Mouse (Mus musculus): Measurements from ENCODE around the gene Scarf2.
A peak's percentile ranks its signal among the peaks of the same experiment; 100 is the strongest.

Gene Scarf2

GRCm38 (mm10) chr16:17799584-17799983, 2.5 kb downstream of the Scarf2 start:
- no peak for DNase-seq (ENCODE audit: low read depth)

- DNase-seq (ENCODE audit: low read depth) = no peak
Measured at GRCm38 (mm10) chr16:17801777-17802455, 4.8 kb downstream of the Scarf2 start.

GRCm38 (mm10) chr16:17802456-17802838, 5.4 kb downstream of the Scarf2 start:
- no peak for DNase-seq (ENCODE audit: low read depth)

GRCm38 (mm10) chr16:17802839-17803674, 6.0 kb downstream of the Scarf2 start:
- DNase-seq (ENCODE audit: low read depth) = no peak

- no peak for DNase-seq (ENCODE audit: low read depth)
Measured at GRCm38 (mm10) chr16:17803675-17804448, 6.8 kb downstream of the Scarf2 start.

GRCm38 (mm10) chr16:17804449-17804912, 7.4 kb downstream of the Scarf2 start:
- peak; percentile 40 for DNase-seq (ENCODE audit: low read depth)

GRCm38 (mm10) chr16:17804982-17805381, 7.9 kb downstream of the Scarf2 start:
- no peak for DNase-seq (ENCODE audit: low read depth)

- DNase-seq (ENCODE audit: low read depth) = no peak
Measured at GRCm38 (mm10) chr16:17806581-17807191, 9.6 kb downstream of the Scarf2 start.

GRCm38 (mm10) chr16:17807192-17808009, 10.3 kb downstream of the Scarf2 start:
- peak; percentile 73 for DNase-seq (ENCODE audit: low read depth)

- no peak for DNase-seq (ENCODE audit: low read depth)
Measured at GRCm38 (mm10) chr16:17809125-17809524, 12.0 kb downstream of the Scarf2 start.

GRCm38 (mm10) chr16:17809711-17810110, 12.6 kb downstream of the Scarf2 start:
- DNase-seq (ENCODE audit: low read depth) = no peak

- peak; percentile 40 for DNase-seq (ENCODE audit: low read depth)
Measured at GRCm38 (mm10) chr16:17812120-17812519, 15.0 kb downstream of the Scarf2 start.

- DNase-seq (ENCODE audit: low read depth) = no peak
Measured at GRCm38 (mm10) chr16:17813173-17813572, 16.1 kb downstream of the Scarf2 start.

- DNase-seq (ENCODE audit: low read depth) = peak; percentile 67
Measured at GRCm38 (mm10) chr16:17815411-17816402, 18.6 kb downstream of the Scarf2 start.

GRCm38 (mm10) chr16:17816528-17816927, 19.4 kb downstream of the Scarf2 start:
- DNase-seq (ENCODE audit: low read depth) = no peak

GRCm38 (mm10) chr16:17826500-17826899, 29.4 kb downstream of the Scarf2 start:
- no peak for DNase-seq (ENCODE audit: low read depth)

GRCm38 (mm10) chr16:17828229-17828628, 31.1 kb downstream of the Scarf2 start:
- no peak for DNase-seq (ENCODE audit: low read depth)

- DNase-seq (ENCODE audit: low read depth) = no peak
Measured at GRCm38 (mm10) chr16:17828867-17829266, 31.8 kb downstream of the Scarf2 start.

GRCm38 (mm10) chr16:17830385-17831178, 33.5 kb downstream of the Scarf2 start:
- DNase-seq (ENCODE audit: low read depth) = no peak

Measured in c-Kit-positive CD71-positive TER-119-negative erythroid progenitor cells, embryonic 14.5 days (primary cell).